ENCODE assay signal across 8 mouse cellular contexts in the genomic region with DNA sequence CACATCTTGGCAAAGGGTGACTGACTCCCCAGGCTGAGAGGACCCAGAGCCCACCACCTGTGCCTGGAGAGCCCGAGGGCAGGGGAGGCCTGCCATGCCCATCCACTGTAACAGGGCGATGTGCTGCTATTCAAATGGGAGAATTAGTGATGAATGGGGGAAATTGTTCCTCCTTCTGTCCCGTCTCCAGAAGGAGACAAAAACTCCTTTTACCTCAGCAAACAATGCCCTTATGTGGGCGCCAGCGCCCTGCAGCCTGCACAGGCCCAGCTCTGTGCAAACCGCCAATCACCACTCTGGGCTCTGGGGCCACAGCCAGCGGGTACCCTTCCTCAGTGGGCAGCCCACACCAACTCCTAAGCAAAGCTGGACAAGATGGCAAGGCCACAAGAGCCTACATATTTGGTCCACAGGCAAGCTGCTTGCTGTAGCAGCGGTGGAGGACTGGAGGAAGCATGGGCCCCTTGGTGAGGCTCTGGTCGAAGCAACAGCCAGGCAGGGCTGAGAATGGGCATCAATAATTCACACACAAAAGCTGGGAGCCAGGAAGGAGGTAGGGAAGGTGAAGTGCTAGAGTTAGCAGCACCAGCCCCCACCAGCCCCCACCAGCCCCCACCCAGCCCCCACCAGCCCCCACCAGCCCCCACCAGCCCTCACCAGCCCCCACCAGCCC.
DNase-seq lines count a peak whose midpoint lies in the region; ATAC-seq and TF ChIP-seq lines count a peak whose summit lies in the region.

No protein-coding gene starts in this region.

- H3K4me2 ChIP-seq in liver, postnatal 0 days (ENCODE audit: low read depth, low read length) = no peak overlapping the region

- 78% methylated on average over 9 of the region's 9 CpGs for WGBS in liver, postnatal 0 days (ENCODE audit: insufficient replicate concordance)

- H3K36me3 ChIP-seq in testis, adult 2 months (ENCODE audit: control insufficient read depth, insufficient read depth, low read length) = peaks cover 1% of the 10 kb centered on the region; the same call in 1 of the 2 replicates
- H3K36me3 ChIP-seq in liver, postnatal 0 days (replicated peaks; ENCODE audit: insufficient read depth, low read length) = no peaks in the 10 kb centered on the region

- peaks cover 3% of the 10 kb centered on the region; the same call in 1 of the 2 replicates for H3K4me1 ChIP-seq in testis, adult 2 months (ENCODE audit: control insufficient read depth, insufficient read depth, low read length)
- H3K4me1 ChIP-seq in liver, postnatal 0 days (ENCODE audit: insufficient read depth) = peaks cover 37% of the 10 kb centered on the region

- no peak for TF ChIP-seq CTCF in testis, adult 2 months (IDR thresholded peaks at IDR 0.05; ENCODE audit: control insufficient read depth, insufficient read depth, insufficient replicate concordance, low read depth, low read length)
- no peak for TF ChIP-seq CTCF in liver, postnatal 0 days (IDR thresholded peaks at IDR 0.05; ENCODE audit: low read depth)

- H3K4me3 ChIP-seq in testis, adult 2 months (ENCODE audit: control insufficient read depth, low read depth, low read length) = peak overlapping the region; percentile 80
- H3K4me3 ChIP-seq in liver, postnatal 0 days (ENCODE audit: low read depth, low read length) = no peak overlapping the region

- H3K27ac ChIP-seq in testis, adult 2 months (ENCODE audit: control insufficient read depth, insufficient read depth, low read depth, low read length) = no peak overlapping the region
- H3K27ac ChIP-seq in liver, postnatal 0 days (ENCODE audit: low read depth) = peak overlapping the region; percentile 69; the same call in 1 of the 2 replicates

- no peak for DNase-seq in cerebellum, postnatal 14 days
- DNase-seq in testis, postnatal 14 days (ENCODE audit: low spot score) = no peak
- no peak for DNase-seq in liver, postnatal 0 days
- DNase-seq in urinary bladder, postnatal 14 days (ENCODE audit: low spot score) = no peak
- no peak for DNase-seq in adrenal gland, postnatal 14 days
- no peak for DNase-seq in lung, postnatal 10 days

- no peak for TF ChIP-seq EP300 in liver, postnatal 0 days (IDR thresholded peaks at IDR 0.05; ENCODE audit: low read depth)

- TF ChIP-seq POLR2A in testis, adult 2 months (IDR thresholded peaks at IDR 0.05; ENCODE audit: control insufficient read depth, low read depth, low read length) = no peak

- no peaks in the 10 kb centered on the region for H3K9me3 ChIP-seq in liver, postnatal 0 days (ENCODE audit: low read length)

- no peaks in the 10 kb centered on the region for H3K27me3 ChIP-seq in testis, adult 2 months (ENCODE audit: control insufficient read depth, insufficient read depth, low read length)
- H3K27me3 ChIP-seq in liver, postnatal 0 days (ENCODE audit: insufficient read depth, low read length) = no peaks in the 10 kb centered on the region

- peak; percentile 43; the same call in 1 of the 2 replicates for ATAC-seq in cerebellum, adult (ENCODE audit: insufficient number of reproducible peaks, low FRiP score, low TSS enrichment)
- no peak for ATAC-seq in liver, postnatal 0 days

- no peak overlapping the region for H3K9ac ChIP-seq in liver, postnatal 0 days (replicated peaks)
